Mouse (Mus musculus): Measurements from ENCODE around the gene Eif4enif1. TPM values are rescaled to one million over a fixed set of nuclear protein-coding genes. Genes with fewer than 3 reads are reported as not detected.
"Not testable (repeated sequence)": the region's sequence is repeated elsewhere in the genome, so short reads cannot be mapped to it uniquely, and the experiment has no call there.

The Eif4enif1 gene
- total RNA-seq, 2 experiments from 2014 or later = 57.4 to 72.3 TPM

GRCm38 (mm10) chr11:3179726-3180092 lies 22.5 kb upstream of the Eif4enif1 start:
- peak in 1 of 2 experiments; percentile 28 for DNase-seq (ENCODE audit: low spot score in 2 of 2)

GRCm38 (mm10) chr11:3180510-3181160 lies 21.6 kb upstream of the Eif4enif1 start:
- intact Hi-C loops (cut with DNase I); DNase-seq (ENCODE audit: low spot score in 2 of 2): not testable (repeated sequence)

More at GRCm38 (mm10) chr11:3179726-3180092, 22.5 kb upstream of the Eif4enif1 start:
- intact Hi-C loops (cut with DNase I) = not testable (repeated sequence)

GRCm38 (mm10) chr11:3181250-3181649 lies 20.9 kb upstream of the Eif4enif1 start:
- DNase-seq (ENCODE audit: low spot score in 2 of 2) = peak; percentile 58 to 72
- intact Hi-C loops (cut with DNase I) = not testable (repeated sequence)

DNA sequence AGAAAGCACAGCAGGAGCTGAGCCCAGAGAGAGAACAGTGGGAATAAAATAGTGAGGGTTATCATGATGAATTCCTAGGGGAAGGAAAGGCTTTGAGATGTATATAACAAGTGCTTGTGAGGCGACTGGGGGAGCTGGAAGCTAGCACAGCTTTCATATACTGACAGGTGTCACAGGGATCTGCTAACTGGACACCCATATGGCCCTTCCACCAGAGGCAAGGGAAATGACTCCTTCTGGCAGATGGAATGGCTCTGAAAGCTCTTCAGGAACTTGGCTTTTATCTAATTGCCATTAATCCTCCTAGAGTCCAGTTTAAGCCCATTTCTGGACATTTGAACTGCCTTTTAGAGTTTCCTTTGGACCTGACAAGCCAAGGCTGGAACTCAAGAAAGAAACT lies 20.2 kb upstream of the Eif4enif1 start:
- DNase-seq (ENCODE audit: low spot score in 2 of 2); intact Hi-C loops (cut with DNase I): not testable (repeated sequence)

GRCm38 (mm10) chr11:3182707-3183106 lies 19.5 kb upstream of the Eif4enif1 start:
- intact Hi-C loops (cut with DNase I); DNase-seq (ENCODE audit: low spot score in 2 of 2): not testable (repeated sequence)

- DNase-seq (ENCODE audit: low spot score in 2 of 2) = no peak
- intact Hi-C loops (cut with DNase I) = no loop called here
Measured at GRCm38 (mm10) chr11:3193363-3193762, 8.8 kb upstream of the Eif4enif1 start, which contains the start of gene Sfi1. Gene Sfi1 (minus strand): TSS chr11:3193463.

DNA sequence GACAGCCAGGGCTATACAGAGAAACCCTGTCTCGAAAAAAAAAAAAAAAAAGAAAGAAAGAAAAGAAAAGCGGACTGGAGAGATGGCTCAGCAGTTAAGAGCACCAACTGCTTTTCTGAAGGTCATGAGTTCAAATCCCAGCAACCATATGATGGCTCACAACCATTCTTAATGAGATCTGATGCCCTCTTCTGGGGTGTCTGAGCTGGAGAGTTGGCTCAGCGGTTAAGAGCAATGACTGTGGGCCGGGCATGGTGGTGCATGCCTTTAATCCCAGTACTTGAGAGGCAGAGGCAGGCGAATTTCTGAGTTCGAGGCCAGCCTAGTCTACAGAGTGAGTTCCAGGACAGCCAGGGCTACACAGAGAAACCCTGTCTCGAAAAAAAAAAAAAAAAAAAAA lies 1.6 kb upstream of the Eif4enif1 start:
- intact Hi-C loops (cut with DNase I); DNase-seq (ENCODE audit: low spot score in 2 of 2): not testable (repeated sequence)

DNA sequence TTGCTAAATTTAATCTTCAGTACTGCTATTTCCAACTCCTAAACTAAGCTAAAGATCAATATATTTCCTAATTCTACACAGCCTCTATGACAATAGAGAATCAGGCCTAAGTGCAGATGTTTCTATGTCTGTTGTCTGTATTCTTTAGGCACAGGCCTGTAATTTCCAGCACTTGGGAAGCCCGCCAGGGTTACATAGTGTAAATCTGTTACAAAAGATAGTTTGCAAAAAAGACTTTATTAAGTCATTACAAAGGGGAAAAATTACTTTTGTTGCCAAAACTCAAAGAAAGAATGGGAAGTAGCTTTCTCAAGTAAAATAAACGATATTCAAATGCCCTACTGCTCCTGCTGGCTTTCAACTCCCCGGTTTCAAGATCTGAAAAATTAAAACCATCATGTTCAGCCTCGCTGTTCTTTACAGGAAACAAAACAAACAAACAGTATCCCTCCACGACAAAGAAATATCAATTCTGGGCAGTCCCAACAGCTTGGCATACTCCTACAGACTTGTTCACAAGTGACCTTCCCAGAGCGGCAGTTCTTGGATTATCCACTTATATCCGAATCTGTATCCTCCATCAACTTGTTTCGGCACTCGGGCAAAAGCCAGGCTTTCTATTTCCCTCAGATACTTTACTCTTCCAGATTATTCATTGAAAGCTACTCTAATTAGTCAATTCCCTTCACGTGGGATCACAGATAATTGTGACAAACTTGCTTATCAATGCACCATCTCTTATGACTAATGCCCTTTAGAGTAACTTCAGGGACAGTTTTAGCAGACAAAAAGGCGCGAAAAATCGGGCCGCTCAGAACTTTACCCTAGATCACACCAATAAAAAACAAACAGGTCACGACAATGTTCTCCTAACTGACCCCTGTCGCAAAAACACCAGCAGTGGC lies 614 bp upstream of the Eif4enif1 start:
- intact Hi-C loops (cut with DNase I) = no loop called here

GRCm38 (mm10) chr11:3202781-3203441 lies 719 bp downstream of the Eif4enif1 start:
- DNase-seq (ENCODE audit: low spot score in 2 of 2) = peak; percentile 51 to 56

More for the DNA sequence above, 614 bp upstream of the Eif4enif1 start:
- no peak for DNase-seq (ENCODE audit: low spot score in 2 of 2)

DNA sequence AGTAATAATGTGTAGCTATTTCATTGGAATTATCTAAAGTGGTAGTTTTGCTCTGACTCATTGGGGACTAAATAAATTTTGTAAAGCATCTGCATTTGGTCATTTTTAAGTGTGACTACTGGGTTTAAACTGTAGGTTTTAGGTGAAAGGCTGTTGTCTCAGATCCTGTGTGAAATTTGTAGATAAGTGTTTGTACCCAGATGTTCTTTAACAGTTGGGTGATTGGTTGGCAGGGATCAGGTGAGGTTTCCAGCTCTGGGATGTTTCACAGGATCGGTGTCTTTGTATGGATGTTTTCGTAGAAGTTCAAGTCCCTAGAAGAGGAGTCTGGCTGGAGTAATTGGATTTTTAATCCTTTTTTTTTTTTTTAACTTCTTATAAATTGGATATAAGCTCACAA lies 1.6 kb downstream of the Eif4enif1 start:
- DNase-seq (ENCODE audit: low spot score in 2 of 2) = no peak
- intact Hi-C loops (cut with DNase I) = no loop called here

More at GRCm38 (mm10) chr11:3202781-3203441, 719 bp downstream of the Eif4enif1 start:
- intact Hi-C loops (cut with DNase I) = no loop called here

GRCm38 (mm10) chr11:3205207-3205606 lies 3.0 kb downstream of the Eif4enif1 start:
- DNase-seq (ENCODE audit: low spot score in 2 of 2) = no peak
- intact Hi-C loops (cut with DNase I) = no loop called here

- DNase-seq (ENCODE audit: low spot score in 2 of 2) = no peak
- intact Hi-C loops (cut with DNase I) = no loop called here
Measured at GRCm38 (mm10) chr11:3206783-3207182, 4.6 kb downstream of the Eif4enif1 start.

- DNase-seq (ENCODE audit: low spot score in 2 of 2) = no peak
- intact Hi-C loops (cut with DNase I) = no loop called here
Measured at GRCm38 (mm10) chr11:3212526-3212925, 10.3 kb downstream of the Eif4enif1 start.

DNA sequence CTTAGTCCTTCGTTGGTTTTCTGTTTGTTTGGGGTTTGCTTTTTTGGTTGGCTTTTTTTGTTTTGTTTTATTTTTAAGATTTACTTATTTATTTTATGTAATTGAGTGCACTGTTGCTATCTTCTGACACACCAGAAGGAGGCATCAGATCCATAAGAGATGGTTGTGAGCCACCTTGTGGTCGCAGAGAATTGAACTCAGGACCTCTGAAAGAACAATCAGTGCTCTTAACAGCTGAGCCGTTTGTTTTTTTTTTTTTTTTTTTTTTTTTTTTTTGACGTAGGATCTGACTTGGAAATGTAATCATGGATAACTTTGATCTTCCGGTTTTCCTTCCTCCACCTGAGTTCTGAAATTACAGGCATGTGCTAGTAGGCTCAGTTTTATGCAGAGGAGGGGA lies 20.9 kb downstream of the Eif4enif1 start:
- intact Hi-C loops (cut with DNase I) = no loop called here
- DNase-seq (ENCODE audit: low spot score in 2 of 2) = no peak

- intact Hi-C loops (cut with DNase I) = no loop called here
- DNase-seq (ENCODE audit: low spot score in 2 of 2) = no peak
Measured at GRCm38 (mm10) chr11:3227113-3227512, 24.9 kb downstream of the Eif4enif1 start.

DNA sequence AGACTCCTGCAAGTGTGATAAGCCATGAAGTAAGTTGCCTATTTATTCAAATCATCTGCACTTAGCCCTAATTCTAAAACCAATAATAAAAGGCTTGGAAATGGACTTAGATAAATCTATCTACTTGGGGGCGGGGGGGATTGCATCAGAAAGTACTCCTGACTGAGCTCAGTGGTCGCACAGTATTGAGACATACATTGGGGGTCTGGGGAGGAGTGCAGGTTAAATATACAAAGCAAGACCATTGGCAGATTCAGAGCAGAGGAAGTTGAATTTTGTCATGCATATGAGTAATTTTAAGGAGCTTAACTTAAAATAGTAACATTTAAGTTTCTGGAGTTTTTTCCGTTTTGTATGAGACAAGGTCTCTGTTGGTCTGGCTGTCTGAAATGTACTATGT lies 30.1 kb downstream of the Eif4enif1 start:
- DNase-seq (ENCODE audit: low spot score in 2 of 2) = no peak

GRCm38 (mm10) chr11:3233704-3234103 lies 31.5 kb downstream of the Eif4enif1 start:
- DNase-seq (ENCODE audit: low spot score in 2 of 2) = no peak
- intact Hi-C loops (cut with DNase I) = no loop called here

More for the DNA sequence above, 30.1 kb downstream of the Eif4enif1 start:
- intact Hi-C loops (cut with DNase I) = no loop called here

DNA sequence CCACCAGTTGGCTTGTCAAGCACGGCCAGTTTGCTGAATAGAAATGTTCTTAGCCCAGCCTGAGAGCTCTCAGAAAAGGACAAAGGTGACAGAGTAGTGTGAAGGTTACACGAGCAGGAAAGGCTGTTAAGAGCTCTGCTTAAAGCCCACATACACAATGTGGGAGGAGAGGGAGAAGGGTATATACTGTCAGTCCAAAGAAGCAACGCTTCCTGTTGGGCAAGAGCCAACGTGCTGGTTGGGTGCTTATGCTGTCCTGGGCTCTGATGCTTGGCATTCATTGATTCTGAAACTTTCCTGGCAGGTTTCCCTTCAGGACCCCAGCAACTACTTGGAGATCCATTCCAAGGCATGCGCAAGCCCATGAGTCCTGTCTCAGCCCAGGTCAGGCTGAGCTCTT lies 33.1 kb downstream of the Eif4enif1 start:
- intact Hi-C loops (cut with DNase I) = no loop called here

GRCm38 (mm10) chr11:3242395-3242794 lies 40.2 kb downstream of the Eif4enif1 start:
- DNase-seq (ENCODE audit: low spot score in 2 of 2) = no peak
- intact Hi-C loops (cut with DNase I) = no loop called here

More for the DNA sequence above, 33.1 kb downstream of the Eif4enif1 start:
- no peak for DNase-seq (ENCODE audit: low spot score in 2 of 2)

DNA sequence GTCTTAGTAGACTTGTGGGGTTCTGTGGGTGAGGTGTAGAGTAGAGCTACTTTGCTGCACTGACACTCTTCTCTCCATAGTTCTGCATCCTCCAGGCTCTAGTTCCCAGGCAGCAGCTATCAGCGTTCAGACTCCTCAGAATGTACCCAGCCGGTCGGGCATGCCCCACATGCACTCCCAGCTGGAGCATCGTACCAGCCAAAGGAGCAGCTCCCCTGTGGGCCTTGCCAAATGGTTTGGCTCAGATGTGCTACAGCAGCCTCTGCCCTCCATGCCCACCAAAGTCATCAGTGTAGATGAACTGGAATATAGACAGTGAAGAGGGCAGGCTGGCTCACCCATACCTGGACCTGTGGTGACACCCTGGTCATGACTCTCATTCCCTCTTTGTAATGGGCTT lies 41.6 kb downstream of the Eif4enif1 start:
- intact Hi-C loops (cut with DNase I) = no loop called here
- no peak for DNase-seq (ENCODE audit: low spot score in 2 of 2)
